Mouse (Mus musculus): ENCODE data around the gene Eid2. TPM values are rescaled to one million over a fixed set of nuclear protein-coding genes. Genes with fewer than 3 reads are reported as not detected.

Gene Eid2
- polyA plus RNA-seq, 1 experiment from 2014 or later, result 4.1 TPM

- 3% methylated on average over 68 of the region's 68 CpGs for WGBS
- H3K27me3 ChIP-seq (ENCODE audit: control insufficient read depth, insufficient read depth, low read length), result no peaks in the 10 kb centered on the region
- no peaks in the 10 kb centered on the region for H3K4me1 ChIP-seq (ENCODE audit: control insufficient read depth, insufficient read depth, low read length)
- H3K4me2 ChIP-seq (replicated peaks; ENCODE audit: low read depth, low read length), result peak within 1 kb of the TSS; percentile 86
- no peaks in the 10 kb centered on the region for H3K9me3 ChIP-seq (ENCODE audit: control insufficient read depth, low read depth, low read length)
- peak within 1 kb of the TSS; percentile 75; the same call in 1 of the 2 replicates for H3K27ac ChIP-seq (ENCODE audit: low read length)
- peak within 1 kb of the TSS; percentile 66 for H3K4me3 ChIP-seq (ENCODE audit: low read depth, low read length)
- peak; percentile 68 for ATAC-seq (ENCODE audit: insufficient number of reproducible peaks, insufficient read depth, low FRiP score, low read depth)
- no peaks in the 10 kb centered on the region for H3K36me3 ChIP-seq (ENCODE audit: control insufficient read depth, insufficient read depth, low read length)
- peak within 1 kb of the TSS; percentile 84 for H3K9ac ChIP-seq (replicated peaks; ENCODE audit: low read depth, low read length)
Observed at GRCm38 (mm10) chr7:28277615-28278278, 10.1 kb downstream of the Eid2 start, which contains the start of gene Eid2b. TSS of gene Eid2b (plus strand) at chr7:28277739.

GRCm38 (mm10) chr7:28278279-28278652 is 10.6 kb downstream of the Eid2 start:
- ATAC-seq (ENCODE audit: insufficient number of reproducible peaks, insufficient read depth, low FRiP score, low read depth), result peak; percentile 25; the same call in 1 of the 2 replicates
- H3K36me3 ChIP-seq (ENCODE audit: control insufficient read depth, insufficient read depth, low read length), result no peaks in the 10 kb centered on the region
- no peaks in the 10 kb centered on the region for H3K4me1 ChIP-seq (ENCODE audit: control insufficient read depth, insufficient read depth, low read length)
- peak overlapping the region; percentile 75; the same call in 1 of the 2 replicates for H3K27ac ChIP-seq (ENCODE audit: low read length)
- H3K9ac ChIP-seq (replicated peaks; ENCODE audit: low read depth, low read length), result peak overlapping the region; percentile 84
- WGBS, result 77% methylated on average over 7 of the region's 7 CpGs
- H3K4me3 ChIP-seq (ENCODE audit: low read depth, low read length), result peak overlapping the region; percentile 66
- H3K9me3 ChIP-seq (ENCODE audit: control insufficient read depth, low read depth, low read length), result no peaks in the 10 kb centered on the region
- H3K4me2 ChIP-seq (replicated peaks; ENCODE audit: low read depth, low read length), result peak overlapping the region; percentile 86
- H3K27me3 ChIP-seq (ENCODE audit: control insufficient read depth, insufficient read depth, low read length), result no peaks in the 10 kb centered on the region

- no peak for ATAC-seq (ENCODE audit: insufficient number of reproducible peaks, insufficient read depth, low FRiP score, low read depth)
Observed at GRCm38 (mm10) chr7:28280630-28281029, 12.9 kb downstream of the Eid2 start.

GRCm38 (mm10) chr7:28290165-28290564 is 22.5 kb downstream of the Eid2 start:
- H3K27ac ChIP-seq (ENCODE audit: low read length), result no peak overlapping the region
- H3K27me3 ChIP-seq (ENCODE audit: control insufficient read depth, insufficient read depth, low read length), result peaks cover 39% of the 10 kb centered on the region; the same call in 1 of the 2 replicates
- no peaks in the 10 kb centered on the region for H3K9me3 ChIP-seq (ENCODE audit: control insufficient read depth, low read depth, low read length)
- WGBS, result 2% methylated on average over 18 of the region's 18 CpGs
- peak overlapping the region; percentile 48 for H3K4me2 ChIP-seq (replicated peaks; ENCODE audit: low read depth, low read length)
- ATAC-seq (ENCODE audit: insufficient number of reproducible peaks, insufficient read depth, low FRiP score, low read depth), result peak; percentile 10; the same call in 1 of the 2 replicates
- H3K4me3 ChIP-seq (ENCODE audit: low read depth, low read length), result peak overlapping the region; percentile 23
- no peaks in the 10 kb centered on the region for H3K36me3 ChIP-seq (ENCODE audit: control insufficient read depth, insufficient read depth, low read length)
- no peak overlapping the region for H3K9ac ChIP-seq (replicated peaks; ENCODE audit: low read depth, low read length)
- H3K4me1 ChIP-seq (ENCODE audit: control insufficient read depth, insufficient read depth, low read length), result no peaks in the 10 kb centered on the region; the same call in 1 of the 2 replicates

More at GRCm38 (mm10) chr7:28280630-28281029, 12.9 kb downstream of the Eid2 start:
- no peak overlapping the region for H3K4me2 ChIP-seq (replicated peaks; ENCODE audit: low read depth, low read length)
- H3K36me3 ChIP-seq (ENCODE audit: control insufficient read depth, insufficient read depth, low read length), result no peaks in the 10 kb centered on the region
- H3K9ac ChIP-seq (replicated peaks; ENCODE audit: low read depth, low read length), result no peak overlapping the region
- H3K4me3 ChIP-seq (ENCODE audit: low read depth, low read length), result no peak overlapping the region
- no peak overlapping the region for H3K27ac ChIP-seq (ENCODE audit: low read length)
- no peaks in the 10 kb centered on the region for H3K4me1 ChIP-seq (ENCODE audit: control insufficient read depth, insufficient read depth, low read length)
- 77% methylated on average over 7 of the region's 7 CpGs for WGBS
- no peaks in the 10 kb centered on the region for H3K9me3 ChIP-seq (ENCODE audit: control insufficient read depth, low read depth, low read length)
- no peaks in the 10 kb centered on the region for H3K27me3 ChIP-seq (ENCODE audit: control insufficient read depth, insufficient read depth, low read length)

- Histone ChIP-seq H3K9me3 (ENCODE audit: control insufficient read depth, low read depth, low read length) (no peaks in the 10 kb centered on the region), H3K27me3 (ENCODE audit: control insufficient read depth, insufficient read depth, low read length) (peaks cover 39% of the 10 kb centered on the region; the same call in 1 of the 2 replicates), H3K4me3 (ENCODE audit: low read depth, low read length) (peak within 1 kb of the TSS; percentile 23), H3K27ac (ENCODE audit: low read length) (no peak within 1 kb of the TSS), H3K36me3 (ENCODE audit: control insufficient read depth, insufficient read depth, low read length) (no peaks in the 10 kb centered on the region), H3K4me1 (ENCODE audit: control insufficient read depth, insufficient read depth, low read length) (no peaks in the 10 kb centered on the region; the same call in 1 of the 2 replicates), H3K4me2 (replicated peaks; ENCODE audit: low read depth, low read length) (peak within 1 kb of the TSS; percentile 48), H3K9ac (replicated peaks; ENCODE audit: low read depth, low read length) (no peak within 1 kb of the TSS)
- ATAC-seq (ENCODE audit: insufficient number of reproducible peaks, insufficient read depth, low FRiP score, low read depth), result peak; percentile 59
- 1% methylated on average over 52 of the region's 52 CpGs for WGBS
Observed at GRCm38 (mm10) chr7:28290638-28291590, 23.2 kb downstream of the Eid2 start, which contains the start of gene Selenov. TSS of gene Selenov (minus strand) at chr7:28291186.

GRCm38 (mm10) chr7:28294481-28294880 is 26.8 kb downstream of the Eid2 start:
- peak; percentile 44 for ATAC-seq (ENCODE audit: insufficient number of reproducible peaks, insufficient read depth, low FRiP score, low read depth)
- Histone ChIP-seq H3K4me3 (ENCODE audit: low read depth, low read length) (peak overlapping the region; percentile 42), H3K9ac (replicated peaks; ENCODE audit: low read depth, low read length) (peak overlapping the region; percentile 38; the same call in 1 of the 2 replicates), H3K36me3 (ENCODE audit: control insufficient read depth, insufficient read depth, low read length) (no peaks in the 10 kb centered on the region), H3K4me1 (ENCODE audit: control insufficient read depth, insufficient read depth, low read length) (no peaks in the 10 kb centered on the region; the same call in 1 of the 2 replicates), H3K27me3 (ENCODE audit: control insufficient read depth, insufficient read depth, low read length) (peaks cover 31% of the 10 kb centered on the region; the same call in 1 of the 2 replicates), H3K27ac (ENCODE audit: low read length) (no peak overlapping the region), H3K4me2 (replicated peaks; ENCODE audit: low read depth, low read length) (peak overlapping the region; percentile 77), H3K9me3 (ENCODE audit: control insufficient read depth, low read depth, low read length) (no peaks in the 10 kb centered on the region)
- 4% methylated on average over 50 of the region's 63 CpGs for WGBS

- Histone ChIP-seq H3K27ac (ENCODE audit: low read length) (no peak overlapping the region), H3K4me1 (ENCODE audit: control insufficient read depth, insufficient read depth, low read length) (peaks cover 6% of the 10 kb centered on the region), H3K36me3 (ENCODE audit: control insufficient read depth, insufficient read depth, low read length) (no peaks in the 10 kb centered on the region), H3K9ac (replicated peaks; ENCODE audit: low read depth, low read length) (no peak overlapping the region), H3K27me3 (ENCODE audit: control insufficient read depth, insufficient read depth, low read length) (peaks cover 18% of the 10 kb centered on the region), H3K9me3 (ENCODE audit: control insufficient read depth, low read depth, low read length) (no peaks in the 10 kb centered on the region), H3K4me3 (ENCODE audit: low read depth, low read length) (no peak overlapping the region), H3K4me2 (replicated peaks; ENCODE audit: low read depth, low read length) (no peak overlapping the region; the same call in 1 of the 2 replicates)
- 28% methylated on average over 43 of the region's 43 CpGs for WGBS
- ATAC-seq (ENCODE audit: insufficient number of reproducible peaks, insufficient read depth, low FRiP score, low read depth), result no peak
Observed at GRCm38 (mm10) chr7:28298837-28299625, 31.4 kb downstream of the Eid2 start.

Measured in stomach, embryonic 14.5 days (tissue).